Mouse (Mus musculus): ENCODE measurements around the gene Ddt. TPM values are rescaled to one million over a fixed set of nuclear protein-coding genes. Genes with fewer than 3 reads are reported as not detected.

The Ddt gene
- polyA plus RNA-seq, 2 experiments = 116 to 169 TPM

- DNase-seq (ENCODE audit: low read depth in 3 of 3, low spot score in 3 of 3) (no peak), ATAC-seq (ENCODE audit: insufficient read depth) (no peak)
- Histone ChIP-seq H3K9ac (replicated peaks) (no peak overlapping the region), H3K36me3 (replicated peaks; ENCODE audit: control insufficient read depth, insufficient read depth, low read depth) (no peaks in the 10 kb centered on the region), H3K4me1 (replicated peaks; ENCODE audit: control insufficient read depth in 2 of 2, insufficient read depth in 2 of 2, low read length in 1 of 2) (peaks cover 8 to 21% of the 10 kb centered on the region in 2 experiments; a peak in 3 of 4 replicates), H3K27ac (no peak overlapping the region), H3K4me3 (ENCODE audit: insufficient read depth in 1 of 2, low read depth in 2 of 2, low read length in 2 of 2) (no peak overlapping the region), H3K27me3 (ENCODE audit: control insufficient read depth, insufficient read depth, low read length) (no peaks in the 10 kb centered on the region), H3K9me3 (ENCODE audit: control insufficient read depth, low read length) (no peaks in the 10 kb centered on the region), H3K4me2 (ENCODE audit: low read depth) (no peak overlapping the region)
- 62% methylated on average over 6 of the region's 6 CpGs for WGBS (ENCODE audit: insufficient replicate concordance)
- TF ChIP-seq EP300 (IDR thresholded peaks at IDR 0.05; ENCODE audit: low read depth) (no peak), CTCF (IDR thresholded peaks at IDR 0.05; ENCODE audit: low read depth) (no peak)
Measured at GRCm38 (mm10) chr10:75766856-75767255, 6.4 kb downstream of the Ddt start.

DNA sequence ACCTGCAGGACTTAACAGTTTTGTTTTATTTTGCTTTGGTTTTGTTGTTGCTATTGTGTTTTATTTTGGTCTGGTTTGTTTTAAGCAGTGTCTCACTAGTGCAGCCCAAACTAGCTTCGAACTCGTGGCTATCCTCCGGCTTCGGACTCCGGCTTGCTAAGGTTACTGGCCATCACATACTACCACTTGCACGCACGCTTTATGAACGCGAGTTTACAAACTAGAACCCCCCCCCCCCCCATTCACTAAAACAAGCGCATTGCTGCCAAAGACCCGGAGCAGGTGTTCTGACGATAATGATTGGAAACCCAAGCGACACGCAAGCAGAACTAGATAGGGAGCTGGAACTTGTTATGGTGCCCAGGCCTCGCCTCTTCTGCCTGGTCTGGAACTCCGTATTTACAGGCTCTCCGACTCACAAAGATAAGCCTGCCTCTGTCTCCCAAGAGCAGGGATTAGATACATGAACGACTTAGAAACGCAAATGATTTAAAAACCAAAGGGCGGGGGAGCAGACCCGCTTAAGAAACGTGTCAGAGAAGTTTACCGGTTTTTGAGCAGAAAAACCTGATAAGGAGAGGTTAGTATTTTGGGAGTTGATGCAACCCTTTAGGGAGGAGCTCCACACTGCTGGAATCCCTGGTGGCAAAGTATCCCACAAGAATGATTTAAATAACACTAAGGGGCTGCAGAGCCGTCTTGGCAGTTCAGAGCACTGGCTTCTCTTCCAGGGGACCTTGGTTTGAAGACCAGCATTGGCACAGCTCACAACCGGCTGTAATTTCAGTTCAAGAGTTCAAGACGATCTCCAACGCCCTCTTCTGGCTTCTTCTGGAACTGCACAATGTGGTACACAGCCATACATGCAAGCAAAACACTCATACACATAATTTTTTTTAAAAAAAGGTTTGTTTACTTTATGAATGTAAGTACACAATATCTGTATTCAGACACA lies 8.4 kb downstream of the Ddt start:
- WGBS (ENCODE audit: insufficient replicate concordance) = under 1% methylated on average over 27 of the region's 27 CpGs
- H3K4me2 ChIP-seq (ENCODE audit: low read depth) = peak overlapping the region; percentile 93
- TF ChIP-seq CTCF (IDR thresholded peaks at IDR 0.05; ENCODE audit: low read depth) (peak; percentile 89), EP300 (IDR thresholded peaks at IDR 0.05; ENCODE audit: low read depth) (no peak; the same call in 1 of the 2 replicates)
- peak overlapping the region; percentile 96 for H3K27ac ChIP-seq
- H3K36me3 ChIP-seq (replicated peaks; ENCODE audit: control insufficient read depth, insufficient read depth, low read depth) = peaks cover 2% of the 10 kb centered on the region
- peak overlapping the region; percentile 84 to 89 for H3K4me3 ChIP-seq (ENCODE audit: insufficient read depth in 1 of 2, low read depth in 2 of 2, low read length in 2 of 2)
- no peaks in the 10 kb centered on the region for H3K27me3 ChIP-seq (ENCODE audit: control insufficient read depth, insufficient read depth, low read length)
- peak overlapping the region; percentile 75 for H3K9ac ChIP-seq (replicated peaks)
- H3K9me3 ChIP-seq (ENCODE audit: control insufficient read depth, low read length) = no peaks in the 10 kb centered on the region
- peaks cover 8 to 25% of the 10 kb centered on the region in 2 experiments; a peak in 3 of 4 replicates for H3K4me1 ChIP-seq (replicated peaks; ENCODE audit: control insufficient read depth in 2 of 2, insufficient read depth in 2 of 2, low read length in 1 of 2)
- ATAC-seq (ENCODE audit: insufficient read depth) = peak; percentile 66
- DNase-seq (ENCODE audit: low read depth in 3 of 3, low spot score in 3 of 3) = peak; percentile 82 to 90 (median 87)

DNA sequence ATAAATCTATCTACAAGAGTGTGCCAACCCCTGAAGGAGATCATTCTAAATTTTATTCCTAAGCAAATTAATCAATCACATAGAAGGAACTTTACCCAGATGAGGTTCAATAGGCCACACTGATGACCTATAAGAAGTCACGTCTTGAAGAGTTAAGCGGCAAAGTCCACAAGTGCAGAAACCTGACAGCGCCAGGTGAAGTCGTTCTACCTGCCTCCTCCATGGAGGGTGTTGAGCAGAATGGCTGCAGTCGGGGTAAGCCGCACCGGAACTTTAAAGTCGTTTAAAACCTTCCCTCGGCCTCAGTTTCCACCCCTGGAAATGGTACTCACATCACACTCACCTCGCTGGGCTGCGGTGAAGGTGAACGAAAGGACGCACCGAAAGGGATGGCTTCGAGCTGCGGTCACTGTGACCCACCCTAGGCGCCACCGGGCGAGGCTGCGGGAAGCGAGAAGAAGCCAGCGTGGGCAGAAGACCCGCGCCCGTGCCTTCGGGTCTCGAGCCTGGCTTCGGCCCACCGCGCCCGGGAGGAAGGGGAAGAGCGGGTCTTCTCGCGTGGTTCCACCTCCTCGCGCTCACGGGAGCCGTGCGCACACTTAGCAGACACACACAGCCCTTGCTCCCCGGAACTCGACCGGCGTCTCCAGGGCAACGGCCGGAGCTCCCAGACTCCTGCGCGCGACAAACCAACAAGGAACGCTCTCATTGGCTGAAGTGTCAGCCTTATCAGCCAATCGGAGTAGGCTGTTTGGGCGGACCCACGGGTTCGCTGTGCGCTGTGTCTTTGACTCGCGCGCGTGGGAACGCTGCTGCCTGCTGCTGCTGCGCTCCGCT lies 9.3 kb downstream of the Ddt start, which contains the start of gene Cabin1:
TSS of gene Cabin1 (minus strand) at position 660 of the 837 bp plus-strand sequence.
- 0 out of 2 replicates have a peak, but pooled peaks have one; percentile 13 for TF ChIP-seq CTCF (IDR thresholded peaks at IDR 0.05; ENCODE audit: low read depth)
- no peak for TF ChIP-seq EP300 (IDR thresholded peaks at IDR 0.05; ENCODE audit: low read depth)
- Histone ChIP-seq H3K4me3 (ENCODE audit: insufficient read depth in 1 of 2, low read depth in 2 of 2, low read length in 2 of 2) (peak within 1 kb of the TSS; percentile 84 to 89), H3K36me3 (replicated peaks; ENCODE audit: control insufficient read depth, insufficient read depth, low read depth) (peaks cover 6% of the 10 kb centered on the region), H3K27me3 (ENCODE audit: control insufficient read depth, insufficient read depth, low read length) (no peaks in the 10 kb centered on the region), H3K4me2 (ENCODE audit: low read depth) (peak within 1 kb of the TSS; percentile 93), H3K27ac (peak within 1 kb of the TSS; percentile 96), H3K9me3 (ENCODE audit: control insufficient read depth, low read length) (no peaks in the 10 kb centered on the region), H3K4me1 (replicated peaks; ENCODE audit: control insufficient read depth in 2 of 2, insufficient read depth in 2 of 2, low read length in 1 of 2) (peaks cover 8 to 25% of the 10 kb centered on the region in 2 experiments; a peak in 3 of 4 replicates), H3K9ac (replicated peaks) (peak within 1 kb of the TSS; percentile 85)
- ATAC-seq (ENCODE audit: insufficient read depth) (peak; percentile 92), DNase-seq (ENCODE audit: low read depth in 3 of 3, low spot score in 3 of 3) (peak; percentile 98 to 99 (median 98))
- WGBS (ENCODE audit: insufficient replicate concordance) = under 1% methylated on average over 61 of the region's 61 CpGs

- H3K9me3 ChIP-seq (ENCODE audit: control insufficient read depth, low read length) = no peaks in the 10 kb centered on the region
- H3K9ac ChIP-seq (replicated peaks) = peak overlapping the region; percentile 68
- TF ChIP-seq CTCF (IDR thresholded peaks at IDR 0.05; ENCODE audit: low read depth) = no peak
- TF ChIP-seq EP300 (IDR thresholded peaks at IDR 0.05; ENCODE audit: low read depth) = peak; percentile 76
- ATAC-seq (ENCODE audit: insufficient read depth) (peak; percentile 38), DNase-seq (ENCODE audit: low read depth in 3 of 3, low spot score in 3 of 3) (peak; percentile 64 to 68 (median 67))
- peak overlapping the region; percentile 53 to 84; a peak in 3 of 4 replicates for H3K4me3 ChIP-seq (ENCODE audit: insufficient read depth in 1 of 2, low read depth in 2 of 2, low read length in 2 of 2)
- peak overlapping the region; percentile 69 for H3K27ac ChIP-seq
- peak overlapping the region; percentile 75 for H3K4me2 ChIP-seq (ENCODE audit: low read depth)
- WGBS (ENCODE audit: insufficient replicate concordance) = 37% methylated on average over 3 of the region's 3 CpGs
- peaks cover 8 to 25% of the 10 kb centered on the region in 2 experiments; a peak in 3 of 4 replicates for H3K4me1 ChIP-seq (replicated peaks; ENCODE audit: control insufficient read depth in 2 of 2, insufficient read depth in 2 of 2, low read length in 1 of 2)
- no peaks in the 10 kb centered on the region for H3K27me3 ChIP-seq (ENCODE audit: control insufficient read depth, insufficient read depth, low read length)
- peaks cover 10% of the 10 kb centered on the region for H3K36me3 ChIP-seq (replicated peaks; ENCODE audit: control insufficient read depth, insufficient read depth, low read depth)
Measured at GRCm38 (mm10) chr10:75762413-75762812, 10.8 kb downstream of the Ddt start.

Measured in liver, embryonic 14.5 days (tissue).